Mouse (Mus musculus) gastrocnemius, postnatal 36 days (tissue): ENCODE results near the gene Myo1d. TPM values are rescaled to one million over a fixed set of nuclear protein-coding genes. Genes with fewer than 3 reads are reported as not detected.

Experiments used
- DNase-seq, 2 experiments: peaks; one replicate each; pipeline ENCODE4 v3.0.0; 2022
- intact Hi-C: fragments of 180-260 bp; cut with DNase I; formaldehyde crosslinking; loops from one replicate; pipeline ENCODE4 v1.15.1; 2025
- long read RNA-seq, 2 experiments: library from polyadenylated mRNA; stranded (forward); transcript quantifications; one replicate each; pipeline ENCODE4 v2.0.0; 2021
- total RNA-seq, 2 experiments: library from RNA; stranded (reverse); gene quantifications; 2 replicates each; pipeline ENCODE4 v1.2.3; 2021

Myo1d gene
- 1 to 10 TPM; 3.0 to 3.5 TPM for total RNA-seq
- long read RNA-seq, experiment 1, full-length matches to known transcripts, result 2 of 4 reads
- long read RNA-seq, experiment 1, partial matches to known transcripts, result 0 of 4 reads
- long read RNA-seq, experiment 1, other reads (novel, unspliced or antisense), result 2 of 4 reads
- long read RNA-seq, experiment 2, partial matches to known transcripts, result 0 of 2 reads
- long read RNA-seq, experiment 2, other reads (novel, unspliced or antisense), result 2 of 2 reads

GRCm38 (mm10) chr11:80779527-80780344, at the start of gene Myo1d:
Myo1d (minus strand) TSS chr11:80780025.
- intact Hi-C loops, result loop anchor here (5.0 kb wide), 1 partner anchor 82 kb away; no protein-coding TSS in a partner anchor
- DNase-seq, result peak; percentile 73 to 78

GRCm38 (mm10) chr11:80821794-80822193, 42.0 kb upstream of the Myo1d start:
- intact Hi-C loops, result no loop called here
- no peak for DNase-seq

GRCm38 (mm10) chr11:80821296-80821695, 41.5 kb upstream of the Myo1d start:
- DNase-seq, result no peak
- intact Hi-C loops, result no loop called here

DNA sequence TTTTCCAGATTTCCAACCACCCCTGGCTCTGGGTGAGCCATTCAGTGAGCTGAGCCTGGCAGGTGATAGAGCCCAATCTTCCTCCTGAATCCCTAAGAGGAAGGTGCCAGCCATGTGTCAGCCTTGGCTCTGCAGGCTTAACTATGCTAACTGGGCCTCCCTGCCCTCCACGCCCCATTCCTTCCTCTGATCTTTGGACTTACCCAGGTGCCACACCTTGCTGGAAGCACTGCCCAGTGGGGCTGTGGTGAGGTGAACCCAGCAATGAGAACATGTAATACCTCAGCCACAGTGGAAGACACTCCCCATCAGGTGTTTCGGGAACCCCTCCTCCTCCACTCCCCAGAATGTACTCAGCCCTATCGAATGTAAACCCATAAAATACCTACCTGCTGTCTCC, 40.3 kb upstream of the Myo1d start:
- DNase-seq, result no peak
- intact Hi-C loops, result no loop called here

DNA sequence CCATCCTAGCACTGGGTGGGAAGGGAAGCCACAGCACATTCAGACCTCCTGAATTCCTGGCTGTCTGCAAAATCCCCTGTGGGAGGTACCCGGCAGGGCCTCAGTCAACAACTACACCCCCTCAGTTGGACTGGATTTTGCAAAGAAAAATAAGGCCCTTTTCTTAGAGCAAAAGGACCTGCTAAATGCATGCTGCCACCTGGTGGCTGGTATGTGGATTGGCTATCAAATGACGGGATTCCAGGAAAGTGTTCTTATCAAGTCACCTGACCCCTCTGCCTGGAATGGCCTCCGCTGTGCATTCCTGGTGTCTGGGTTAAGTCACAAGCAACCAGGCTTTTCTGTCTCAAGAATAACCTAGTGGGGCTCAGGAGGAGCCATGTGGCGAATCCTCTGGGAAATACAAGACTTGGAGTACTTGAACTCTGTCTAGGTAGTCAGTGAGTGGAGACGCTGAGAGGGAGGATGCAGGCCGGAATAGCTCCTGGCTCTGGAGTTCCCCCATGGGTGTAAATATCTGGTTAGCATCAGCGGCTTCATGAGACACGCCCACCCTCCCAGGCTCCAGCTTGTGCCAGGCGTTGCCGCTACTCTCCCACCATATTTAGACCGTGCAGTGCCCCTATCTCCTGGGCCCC, 38.4 kb upstream of the Myo1d start:
- intact Hi-C loops, result no loop called here
- DNase-seq, result peak; percentile 23 to 34

DNA sequence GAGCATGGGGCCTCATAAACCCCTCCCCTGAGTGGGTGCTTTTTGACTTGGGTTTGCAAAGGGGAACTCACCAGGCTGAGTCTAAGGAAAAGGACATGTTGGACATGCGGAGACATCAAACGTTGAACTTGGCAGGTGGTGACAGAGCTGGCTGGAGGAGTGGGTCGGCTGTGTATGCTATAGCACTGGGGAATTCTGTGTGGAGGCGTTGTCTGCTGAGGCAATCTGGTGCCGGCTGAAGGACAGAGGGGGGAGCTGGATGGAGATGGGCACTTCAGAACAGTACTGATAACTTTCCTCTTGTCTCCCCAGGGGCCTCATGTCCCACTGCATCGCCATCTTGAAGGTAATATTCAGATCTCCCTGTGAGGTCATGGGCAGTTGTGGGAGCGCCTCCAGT, 35.5 kb upstream of the Myo1d start:
- no peak for DNase-seq
- intact Hi-C loops, result no loop called here

DNA sequence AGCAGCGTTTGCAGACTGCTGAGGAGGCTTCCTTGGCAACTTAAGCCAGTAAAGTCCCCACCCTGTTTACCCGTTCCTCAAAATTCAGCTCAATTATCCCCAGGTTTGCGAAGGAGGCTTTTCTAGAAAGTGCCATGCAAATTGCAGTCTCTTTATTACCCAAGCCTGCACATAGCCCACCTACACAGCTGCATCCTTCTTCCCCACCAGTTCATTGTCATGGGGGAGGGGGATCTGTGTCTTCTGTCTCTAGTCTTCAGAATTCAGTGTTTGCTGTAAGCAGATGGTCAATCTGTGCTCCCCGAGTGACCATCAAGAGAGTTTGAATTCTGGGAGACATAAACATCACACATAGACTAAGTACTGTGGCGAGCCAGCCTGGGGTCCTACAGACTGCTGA, 31.3 kb upstream of the Myo1d start:
- no peak for DNase-seq
- intact Hi-C loops, result no loop called here

GRCm38 (mm10) chr11:80809993-80810821, 30.4 kb upstream of the Myo1d start, which contains the start of gene Tmem98:
Tmem98 (plus strand) TSS chr11:80810175.
- peak in 1 of 2 experiments; percentile 23 for DNase-seq
- intact Hi-C loops, result no loop called here

- DNase-seq, result no peak
- intact Hi-C loops, result no loop called here
Observed at GRCm38 (mm10) chr11:80809666-80809992, 29.8 kb upstream of the Myo1d start.

- intact Hi-C loops, result no loop called here
- DNase-seq, result no peak
Observed at GRCm38 (mm10) chr11:80808551-80809070, 28.8 kb upstream of the Myo1d start.

DNA sequence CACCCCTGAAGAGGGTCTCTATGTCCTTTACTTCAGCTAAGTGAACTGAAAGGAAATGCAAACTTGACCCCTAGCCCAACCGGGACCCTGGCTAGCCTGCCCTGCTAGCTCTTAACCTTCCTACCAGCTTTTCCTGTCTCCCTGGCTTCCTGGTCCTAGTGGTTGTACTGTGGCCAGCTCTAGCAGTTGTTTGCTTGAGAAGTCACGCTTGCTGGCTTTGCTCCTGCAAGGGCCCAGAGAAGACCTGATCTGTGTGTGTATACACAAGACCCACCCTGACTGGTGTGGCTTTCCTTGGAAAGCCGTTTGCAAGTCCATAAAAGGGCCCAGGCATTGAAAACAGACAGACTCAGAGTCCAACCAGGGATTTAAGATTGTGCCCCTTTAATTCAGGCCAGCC, 22.9 kb upstream of the Myo1d start:
- DNase-seq, result peak in 1 of 2 experiments; percentile 27
- intact Hi-C loops, result no loop called here

DNA sequence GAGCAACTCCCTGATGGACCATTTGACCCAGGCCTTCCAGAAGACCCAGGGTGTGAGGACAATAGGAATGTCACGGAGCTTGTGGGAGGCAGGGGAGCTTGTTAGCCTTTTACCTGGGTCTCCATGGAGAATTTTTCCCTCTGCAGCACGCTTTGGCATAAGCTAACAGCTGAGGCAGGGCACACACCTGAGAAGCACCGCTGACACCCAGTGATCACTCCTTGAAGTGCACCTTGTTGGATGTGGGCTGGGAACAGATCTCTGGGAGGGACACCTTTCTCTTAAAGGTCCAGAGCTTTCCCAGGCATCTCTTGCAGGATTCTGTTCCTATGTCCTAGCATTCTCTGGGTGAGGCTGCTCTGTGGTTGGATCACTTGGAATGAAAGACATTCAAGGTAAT, 20.2 kb upstream of the Myo1d start:
- intact Hi-C loops, result no loop called here
- no peak for DNase-seq

GRCm38 (mm10) chr11:80795431-80795830, 15.6 kb upstream of the Myo1d start:
- intact Hi-C loops, result no loop called here
- no peak for DNase-seq

GRCm38 (mm10) chr11:80794290-80794689, 14.5 kb upstream of the Myo1d start:
- no peak for DNase-seq
- intact Hi-C loops, result no loop called here

DNA sequence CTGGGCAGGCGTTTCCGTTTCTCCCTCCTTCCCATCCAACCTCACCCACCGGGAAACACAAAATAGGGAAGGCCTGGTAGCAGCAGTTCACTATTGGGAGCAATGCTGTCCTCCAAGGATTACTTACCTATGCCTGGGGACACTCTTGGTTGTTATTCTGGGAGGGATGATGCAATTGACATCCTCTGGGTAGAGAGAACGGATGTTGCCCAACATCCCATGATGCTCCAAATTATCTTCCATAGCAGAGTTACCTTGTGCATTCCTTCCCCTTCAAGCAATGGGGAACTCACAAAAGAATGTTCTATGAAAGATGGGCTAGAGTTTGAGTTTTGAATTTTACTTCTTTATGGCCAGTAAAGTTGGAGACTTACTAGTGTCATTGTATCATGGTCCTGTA, 13.6 kb upstream of the Myo1d start:
- DNase-seq, result no peak
- intact Hi-C loops, result no loop called here

- intact Hi-C loops, result no loop called here
- no peak for DNase-seq
Observed at GRCm38 (mm10) chr11:80791677-80792432, 12.0 kb upstream of the Myo1d start.

- no peak for DNase-seq
- intact Hi-C loops, result no loop called here
Observed at GRCm38 (mm10) chr11:80790413-80790812, 10.6 kb upstream of the Myo1d start.

DNA sequence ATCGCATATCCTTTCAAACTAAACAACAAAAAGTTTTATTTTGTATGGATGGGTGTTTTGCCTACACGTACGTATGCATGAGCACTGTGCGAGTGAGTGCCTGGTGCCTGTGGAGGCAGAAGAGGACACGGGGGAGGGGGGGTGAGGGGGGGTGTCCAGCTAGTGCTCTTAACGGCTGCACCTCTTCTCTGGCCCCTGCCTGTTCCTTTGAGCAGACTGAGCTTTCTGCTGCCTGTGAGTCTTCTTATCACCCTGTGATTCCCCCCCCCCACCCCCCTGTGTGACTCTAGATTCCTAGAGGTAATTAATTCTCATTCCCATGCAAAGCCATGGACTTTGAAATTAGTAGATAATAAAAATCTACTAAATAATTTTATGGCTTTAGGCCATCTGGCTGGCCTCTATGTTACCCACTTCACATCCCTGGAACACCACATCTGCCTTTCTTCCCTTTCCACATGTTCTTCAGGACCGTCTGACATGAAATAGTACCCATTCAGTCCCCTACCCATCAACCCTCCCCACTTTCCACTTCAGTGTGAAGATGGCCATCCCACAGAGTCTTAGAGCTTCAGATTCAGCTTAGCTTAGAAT, 9.9 kb upstream of the Myo1d start:
- intact Hi-C loops, result no loop called here
- DNase-seq, result no peak

DNA sequence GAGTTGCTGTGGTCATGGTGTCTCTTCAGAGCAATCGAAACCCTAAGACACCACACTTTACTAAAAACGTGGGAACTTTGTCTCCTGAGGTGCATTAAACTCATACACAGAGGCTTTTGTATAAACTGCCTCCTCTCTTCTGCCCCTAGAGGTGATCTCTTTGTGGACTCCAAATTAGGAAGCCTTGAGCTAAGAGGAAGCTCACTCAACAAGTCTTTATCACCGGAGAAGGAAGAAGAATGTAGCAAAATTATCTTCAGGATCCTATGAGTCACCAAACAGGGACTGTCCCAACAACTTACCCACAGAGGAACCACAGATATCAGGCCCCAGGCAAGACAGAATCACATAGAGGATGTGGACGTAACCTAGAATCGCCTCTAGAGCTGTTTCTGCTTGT, 5.8 kb upstream of the Myo1d start:
- intact Hi-C loops, result no loop called here
- no peak for DNase-seq
